Mouse (Mus musculus): ENCODE measurements around the gene 4930432K21Rik. TPM values are rescaled to one million over a fixed set of nuclear protein-coding genes. Genes with fewer than 3 reads are reported as not detected.

The 4930432K21Rik gene
- total RNA-seq, 2 experiments from 2014 or later, result 2.9 to 3.2 TPM

DNA sequence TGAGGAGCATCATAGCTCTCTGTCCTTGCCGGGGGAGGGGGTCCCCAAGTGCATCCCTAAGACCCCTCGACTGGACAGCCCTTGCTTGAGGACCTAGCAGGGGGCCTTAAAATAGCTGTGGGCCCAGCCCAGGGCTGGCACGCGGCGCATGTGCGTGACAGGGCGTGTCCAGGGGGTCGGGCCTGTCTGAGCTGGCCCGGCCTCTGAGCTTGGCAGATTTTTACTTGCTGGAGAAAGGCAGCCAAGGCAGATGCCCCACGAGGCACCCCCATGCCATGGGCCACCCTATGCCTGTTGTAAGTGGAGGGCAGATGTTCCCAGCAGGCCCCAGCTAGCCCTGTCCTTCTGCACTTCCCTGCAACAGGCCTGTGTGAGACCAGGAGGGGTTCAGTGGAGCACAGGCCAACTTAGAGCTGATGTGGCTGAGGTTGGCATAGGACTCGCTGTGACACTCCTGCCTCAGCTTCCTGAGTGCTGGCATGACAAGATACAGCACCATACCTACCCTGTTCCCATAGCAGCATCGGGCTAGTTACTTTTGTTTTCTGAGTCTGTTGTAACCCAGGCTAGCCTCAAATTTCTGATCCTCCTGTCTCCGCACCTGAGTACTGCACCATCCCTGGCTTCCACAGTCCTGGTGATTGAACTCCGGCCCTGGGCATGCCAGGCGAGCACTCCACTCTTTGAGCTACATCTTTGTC, 53.9 kb downstream of the 4930432K21Rik start:
- intact Hi-C loops (cut with DNase I), result no loop called here

DNA sequence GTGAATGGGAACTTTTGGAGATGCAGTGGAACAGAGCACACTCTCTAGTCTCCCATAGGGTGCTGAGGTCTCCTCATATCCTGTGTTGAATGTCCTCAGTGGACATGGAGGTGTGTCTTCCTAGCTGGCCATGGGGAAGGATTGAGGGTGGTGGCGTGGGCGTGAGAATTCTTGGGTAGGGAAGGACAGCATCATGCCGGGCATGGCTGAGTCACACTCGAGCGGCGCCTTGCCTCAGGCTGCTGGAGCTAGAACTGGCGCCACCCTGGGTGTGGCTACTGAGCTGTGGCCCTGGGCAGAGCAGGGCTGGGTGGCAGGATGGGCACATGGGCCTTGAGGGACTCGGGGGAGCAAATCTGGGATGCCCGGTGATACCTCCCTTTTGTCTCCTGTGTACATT, 54.6 kb downstream of the 4930432K21Rik start:
- DNase-seq (ENCODE audit: extremely low spot score in 1 of 2, low spot score in 2 of 2), result peak in 1 of 2 experiments; percentile 66
- intact Hi-C loops (cut with DNase I), result no loop called here

More for the DNA sequence above, 53.9 kb downstream of the 4930432K21Rik start:
- peak in 1 of 2 experiments; percentile 85 for DNase-seq (ENCODE audit: extremely low spot score in 1 of 2, low spot score in 2 of 2)

DNA sequence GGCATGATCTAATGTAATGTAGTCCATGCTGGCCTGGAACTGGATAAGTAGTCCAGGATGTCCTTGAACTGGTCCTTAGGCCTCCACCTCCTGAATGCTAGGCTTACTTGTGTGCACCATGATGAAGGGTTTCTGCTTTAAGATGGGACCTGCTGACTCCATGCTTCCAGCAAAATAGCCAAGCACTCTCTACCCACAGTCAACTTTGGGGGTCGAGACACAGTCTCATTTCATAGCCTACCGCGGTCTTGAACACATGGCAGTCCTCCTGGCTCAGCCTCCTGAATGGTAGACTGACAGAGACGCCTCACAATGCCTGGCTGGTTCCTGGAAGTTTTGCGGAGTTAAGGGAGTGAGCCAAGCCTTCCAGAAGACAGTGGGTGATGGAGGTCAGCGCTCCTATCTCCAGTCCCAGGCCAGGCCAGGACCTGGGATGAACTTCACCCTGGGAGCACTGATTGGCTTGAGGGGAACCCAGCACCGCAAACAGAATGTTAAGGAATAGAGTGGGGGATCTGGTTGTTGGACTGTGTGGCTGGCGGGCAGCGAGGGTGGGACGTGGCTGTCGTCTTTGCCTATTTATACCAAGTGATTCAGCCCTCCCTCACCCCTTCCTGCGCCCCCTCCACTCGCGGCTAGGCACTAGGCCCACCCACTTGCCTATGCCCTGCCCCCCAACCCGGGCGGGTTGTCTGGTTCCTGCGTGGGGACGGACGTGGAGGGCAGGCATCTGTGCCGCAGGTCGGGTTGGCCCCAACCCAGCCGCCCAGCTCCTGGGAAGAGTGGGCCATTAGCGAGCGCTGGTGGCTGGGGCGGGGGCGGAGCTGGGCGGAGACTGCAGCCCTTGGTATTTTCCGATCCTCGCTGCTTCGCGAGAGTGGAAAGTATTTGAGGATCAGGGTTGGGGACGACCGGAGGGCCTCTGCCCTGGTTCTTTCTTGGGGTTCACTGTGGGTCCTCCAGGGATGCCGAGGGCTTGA, 55.4 kb downstream of the 4930432K21Rik start:
- intact Hi-C loops (cut with DNase I), result no loop called here
- DNase-seq (ENCODE audit: extremely low spot score in 1 of 2, low spot score in 2 of 2), result peak in 1 of 2 experiments; percentile 93

DNA sequence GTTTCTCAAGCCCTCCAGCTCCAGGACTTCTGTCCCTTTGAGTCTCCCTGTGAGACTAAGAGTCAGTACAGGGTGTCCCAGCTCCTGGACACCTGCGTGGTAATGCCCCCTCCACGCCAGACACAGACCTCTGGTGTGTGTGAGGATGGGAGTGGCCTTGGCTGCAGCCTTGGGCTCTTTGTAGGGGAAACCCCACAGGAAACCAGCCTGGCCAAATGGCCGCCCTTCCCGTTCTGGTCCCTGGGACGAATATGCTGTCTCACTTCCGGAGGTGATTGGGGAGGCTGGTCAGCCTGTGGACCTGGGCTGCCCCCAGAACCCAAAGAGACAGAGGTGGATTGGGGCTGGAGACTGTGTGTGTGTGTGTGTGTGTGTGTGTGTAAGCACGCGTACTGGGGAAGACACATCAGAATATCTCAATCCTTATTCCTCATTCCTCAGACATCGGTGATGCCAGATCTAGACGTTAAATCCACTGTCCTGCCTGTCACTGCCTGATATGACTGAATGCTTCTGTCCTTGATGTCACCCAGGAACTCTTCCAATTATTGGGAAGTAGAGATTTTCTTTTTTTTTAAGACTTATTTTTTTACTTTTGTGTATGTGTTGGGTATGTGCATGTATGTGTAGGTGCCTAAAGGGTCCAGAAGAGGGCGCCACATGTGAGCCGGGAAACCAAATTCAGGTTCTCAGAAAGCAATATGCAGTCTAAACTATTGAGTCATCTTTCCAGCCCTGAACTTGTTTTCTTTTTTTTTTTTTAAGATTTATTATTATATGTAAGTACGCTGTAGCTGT, 56.3 kb downstream of the 4930432K21Rik start:
- intact Hi-C loops (cut with DNase I), result no loop called here
- peak in 1 of 2 experiments; percentile 85 for DNase-seq (ENCODE audit: extremely low spot score in 1 of 2, low spot score in 2 of 2)

DNA sequence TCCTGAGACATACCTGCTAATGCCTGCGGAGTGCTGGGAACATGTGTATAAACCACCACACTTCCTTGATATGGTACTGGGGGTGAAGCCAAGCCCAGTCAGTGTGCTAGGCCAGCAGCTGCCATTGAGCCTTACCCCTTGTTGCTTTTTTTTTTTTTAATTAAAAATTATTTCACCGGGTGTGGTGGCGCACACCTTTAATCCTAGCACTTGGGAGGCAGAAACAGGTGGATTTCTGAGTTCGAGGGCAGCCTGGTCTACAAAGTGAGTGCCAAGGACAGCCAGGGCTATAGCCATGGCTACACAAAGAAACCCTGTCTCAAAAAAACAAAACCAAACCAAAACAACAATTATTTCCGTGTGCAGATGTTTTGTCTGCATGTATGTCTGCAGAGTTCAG, 57.2 kb downstream of the 4930432K21Rik start:
- DNase-seq (ENCODE audit: extremely low spot score in 1 of 2, low spot score in 2 of 2), result no peak
- intact Hi-C loops (cut with DNase I), result no loop called here

DNA sequence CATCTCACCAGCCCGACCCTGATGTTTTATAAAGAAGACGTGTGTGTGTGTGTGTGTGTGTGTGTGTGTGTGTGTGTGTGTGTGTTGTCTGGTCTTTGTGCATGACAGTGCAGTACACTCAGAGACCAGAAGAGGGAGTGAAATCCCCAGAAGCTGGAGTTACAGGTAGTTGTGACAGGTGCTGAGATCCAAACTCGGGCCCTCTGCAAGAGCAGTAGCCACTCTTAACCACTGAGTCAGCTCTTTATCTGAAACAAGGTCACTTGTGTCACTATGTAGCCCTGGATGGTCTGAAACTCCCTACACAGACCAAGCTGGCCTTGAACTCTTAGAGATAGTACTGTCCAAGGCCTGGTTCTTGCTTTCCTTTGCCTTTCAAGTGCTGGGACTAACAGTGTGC, 58.8 kb downstream of the 4930432K21Rik start:
- DNase-seq (ENCODE audit: extremely low spot score in 1 of 2, low spot score in 2 of 2), result no peak

DNA sequence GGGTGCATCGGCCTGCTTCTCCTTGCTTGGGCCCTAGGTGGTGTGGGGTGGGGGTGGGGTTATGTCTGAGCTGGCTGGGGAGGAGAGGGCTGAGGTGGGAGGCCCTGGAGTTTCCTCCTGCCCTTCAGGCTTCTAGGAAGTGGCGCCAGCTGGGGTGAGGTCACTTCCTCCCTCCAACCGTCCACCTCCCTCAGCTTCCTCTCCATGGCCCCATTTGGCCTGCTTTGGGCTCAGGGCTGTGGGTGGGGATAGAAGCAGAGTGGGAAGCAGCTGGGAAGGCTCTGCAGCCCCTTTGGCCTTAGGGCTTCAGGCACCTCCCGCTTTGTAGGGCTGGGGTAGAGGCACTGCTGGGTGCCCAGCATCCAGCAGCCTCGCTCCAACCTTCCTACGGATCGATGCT, 60.0 kb downstream of the 4930432K21Rik start:
- intact Hi-C loops (cut with DNase I), result loop anchor here (2.0 kb wide), 1 partner anchor 21 kb away; no protein-coding TSS in a partner anchor
- peak in 1 of 2 experiments; percentile 82 for DNase-seq (ENCODE audit: extremely low spot score in 1 of 2, low spot score in 2 of 2)

More for the DNA sequence above, 58.8 kb downstream of the 4930432K21Rik start:
- intact Hi-C loops (cut with DNase I), result no loop called here

DNA sequence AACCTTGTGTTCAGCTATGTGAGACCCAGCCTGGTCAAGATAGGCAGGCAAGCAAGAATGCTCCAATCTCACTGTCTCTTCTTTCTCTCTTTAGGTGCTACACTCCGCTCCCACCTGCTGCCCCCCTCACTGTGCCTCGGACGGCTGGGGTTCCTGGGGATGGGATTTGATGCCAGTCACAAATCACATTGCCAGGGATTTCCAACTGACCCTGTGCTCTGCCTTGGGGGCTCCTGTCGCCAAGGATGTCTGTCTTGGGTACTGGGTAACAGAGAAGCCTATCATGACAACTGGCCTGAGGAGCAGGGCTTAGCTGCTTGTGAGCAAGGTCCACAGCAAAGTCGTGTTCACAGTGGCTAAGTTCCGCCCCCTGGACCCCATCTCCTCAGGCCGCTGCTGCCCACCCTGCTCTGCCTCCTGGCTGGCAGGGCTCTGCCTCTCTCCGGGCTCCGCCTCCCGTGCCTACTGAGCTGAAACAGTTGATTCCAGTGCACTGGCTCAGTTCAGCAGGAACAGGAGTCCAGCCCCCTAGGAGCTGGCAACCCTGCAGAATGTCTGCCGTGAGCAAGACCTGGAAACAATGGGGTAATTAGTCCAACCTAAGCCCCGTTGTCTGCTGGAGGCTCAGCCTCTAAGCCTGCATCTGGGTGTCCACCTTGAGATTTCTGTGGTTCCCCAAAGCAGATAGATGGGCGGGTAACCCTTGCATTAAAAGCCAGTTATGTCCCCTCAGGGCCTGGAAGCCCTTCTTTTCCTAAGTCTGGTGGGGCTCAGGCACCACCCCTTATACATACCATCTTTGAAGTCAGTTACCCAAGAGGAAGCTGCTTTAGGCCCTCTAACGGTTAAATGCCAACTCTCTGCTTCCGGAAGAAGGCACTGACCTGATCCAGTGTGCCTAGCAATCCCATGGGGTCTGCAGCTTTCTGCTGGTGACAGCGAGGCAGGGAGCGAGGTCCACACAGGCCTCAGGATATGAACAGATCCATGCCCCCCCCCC, 60.9 kb downstream of the 4930432K21Rik start:
- no peak for DNase-seq (ENCODE audit: extremely low spot score in 1 of 2, low spot score in 2 of 2)
- intact Hi-C loops (cut with DNase I), result loop anchor here (2.0 kb wide), 1 partner anchor 22 kb away; no protein-coding TSS in a partner anchor

DNA sequence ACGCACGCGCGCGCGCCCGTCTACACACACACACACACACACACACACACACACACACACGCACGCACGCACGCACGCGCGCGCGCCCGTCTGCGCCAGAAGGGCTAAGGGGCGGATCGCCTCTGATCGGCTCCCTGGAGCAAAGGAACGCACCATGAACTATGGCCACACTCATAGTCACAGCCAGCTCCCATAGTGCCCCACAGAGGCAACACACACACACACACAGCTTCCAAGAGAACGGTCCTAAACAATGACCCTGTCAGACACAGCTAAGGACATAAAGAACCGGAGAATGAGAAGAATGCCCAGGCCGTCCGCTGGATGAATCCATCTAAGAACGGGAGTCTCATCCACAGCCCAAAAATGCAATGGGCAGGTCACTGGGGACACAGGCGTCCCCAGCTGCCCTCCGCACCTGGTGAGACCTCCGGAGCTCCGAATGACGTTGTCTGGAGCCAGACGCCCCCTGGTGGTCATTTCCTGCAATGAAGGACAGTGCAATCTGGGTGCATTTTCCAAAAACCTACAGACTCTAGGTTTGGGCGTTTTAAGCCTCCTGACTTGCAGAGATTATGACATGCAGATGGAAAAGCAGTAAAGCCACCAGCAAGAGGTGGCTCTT, 62.5 kb downstream of the 4930432K21Rik start:
- intact Hi-C loops (cut with DNase I), result no loop called here
- peak; percentile 79 to 85 for DNase-seq (ENCODE audit: extremely low spot score in 1 of 2, low spot score in 2 of 2)

DNA sequence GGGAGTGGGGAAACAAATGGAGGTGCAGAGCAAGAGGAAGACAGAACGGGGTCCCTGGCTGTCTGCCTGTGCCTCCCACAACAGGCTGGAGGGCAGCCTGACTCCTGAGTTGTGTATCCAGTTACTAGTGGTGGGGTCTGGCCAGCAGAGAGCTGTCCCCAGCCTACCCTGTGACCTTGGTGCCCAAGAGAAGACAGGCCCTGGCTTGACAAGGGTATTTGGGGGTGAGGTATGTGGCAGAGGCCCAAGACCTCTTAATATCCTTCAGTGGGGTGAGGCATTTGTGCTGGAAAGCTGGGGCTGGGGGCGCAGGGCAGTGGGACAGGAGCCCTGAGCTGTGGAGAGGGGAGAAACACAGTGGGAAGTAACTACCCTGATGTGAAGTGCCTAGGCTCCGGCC, 63.4 kb downstream of the 4930432K21Rik start:
- DNase-seq (ENCODE audit: extremely low spot score in 1 of 2, low spot score in 2 of 2), result no peak
- intact Hi-C loops (cut with DNase I), result no loop called here

DNA sequence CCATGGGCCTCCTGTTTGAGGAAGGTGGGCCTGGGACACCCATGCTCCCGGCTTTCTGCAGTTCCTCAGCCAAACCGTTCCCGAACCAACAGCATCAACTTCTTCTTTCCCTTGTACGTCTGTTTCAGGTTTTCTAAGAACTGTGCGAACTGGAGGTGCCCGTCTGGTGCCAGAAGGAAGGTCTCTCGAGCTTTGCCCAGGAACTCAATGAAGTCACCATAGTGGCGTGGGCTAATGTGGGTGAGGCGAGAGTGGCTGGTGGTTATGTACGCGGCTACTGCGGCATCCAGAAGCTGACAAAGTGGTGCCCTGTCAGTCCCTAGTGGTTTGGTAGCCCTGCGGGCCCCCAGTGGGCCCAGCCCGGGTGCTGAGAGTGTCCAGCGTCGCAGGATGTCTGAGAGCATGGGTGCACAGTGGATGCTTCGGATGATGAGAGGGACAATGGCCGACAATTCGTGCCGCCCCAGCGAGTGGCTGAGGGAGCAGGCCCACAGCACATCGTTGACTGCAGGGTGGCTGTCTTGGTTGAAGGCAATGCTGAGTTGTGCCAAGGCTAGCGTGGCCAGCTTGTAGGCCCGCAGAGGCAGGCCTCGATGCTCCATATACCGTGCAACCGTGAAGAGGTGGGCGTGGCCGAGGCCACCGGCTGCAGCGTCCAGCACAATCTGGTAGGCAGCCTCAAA, 64.2 kb downstream of the 4930432K21Rik start:
- intact Hi-C loops (cut with DNase I), result no loop called here
- no peak for DNase-seq (ENCODE audit: extremely low spot score in 1 of 2, low spot score in 2 of 2)

DNA sequence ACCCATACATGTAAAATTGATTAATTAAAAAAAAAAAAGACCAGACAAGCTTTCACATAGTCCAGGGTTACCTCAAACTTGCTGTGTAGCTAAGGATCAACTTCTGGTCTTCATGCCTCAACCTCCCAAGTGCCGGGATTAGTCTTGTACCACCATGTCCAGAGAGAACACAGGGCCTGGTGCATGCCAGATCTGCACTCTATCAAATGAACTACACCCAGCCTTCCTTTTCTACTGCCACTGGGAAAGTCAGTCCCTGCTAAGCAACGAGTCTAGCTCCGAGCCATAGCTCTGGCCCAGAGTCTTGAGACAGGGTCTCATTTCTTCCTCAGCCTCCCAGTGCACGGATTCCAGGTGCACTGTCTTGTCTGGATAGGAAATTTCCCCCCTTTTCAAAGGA, 65.5 kb downstream of the 4930432K21Rik start:
- intact Hi-C loops (cut with DNase I), result no loop called here
- no peak for DNase-seq (ENCODE audit: extremely low spot score in 1 of 2, low spot score in 2 of 2)

DNA sequence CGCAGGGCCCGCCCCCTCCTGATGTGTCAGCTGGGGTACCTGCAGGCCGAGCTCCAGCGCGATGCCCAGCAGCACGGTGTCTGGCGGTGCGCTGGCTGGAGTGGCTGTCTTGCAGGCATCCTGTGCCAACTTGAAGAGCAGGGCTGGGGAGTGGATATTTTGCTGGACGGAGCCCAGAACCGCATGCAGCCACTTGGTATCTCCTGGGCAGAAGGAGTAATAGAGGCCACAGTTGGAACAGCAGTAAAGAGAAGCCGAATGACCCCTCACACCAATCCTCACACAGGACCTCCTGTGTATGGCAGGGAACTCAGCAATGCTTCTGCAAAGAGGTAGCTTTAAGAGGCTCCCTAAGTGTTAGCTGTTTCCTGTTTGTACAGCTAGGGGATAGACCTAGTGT, 69.4 kb downstream of the 4930432K21Rik start:
- intact Hi-C loops (cut with DNase I), result no loop called here
- DNase-seq (ENCODE audit: extremely low spot score in 1 of 2, low spot score in 2 of 2), result no peak

DNA sequence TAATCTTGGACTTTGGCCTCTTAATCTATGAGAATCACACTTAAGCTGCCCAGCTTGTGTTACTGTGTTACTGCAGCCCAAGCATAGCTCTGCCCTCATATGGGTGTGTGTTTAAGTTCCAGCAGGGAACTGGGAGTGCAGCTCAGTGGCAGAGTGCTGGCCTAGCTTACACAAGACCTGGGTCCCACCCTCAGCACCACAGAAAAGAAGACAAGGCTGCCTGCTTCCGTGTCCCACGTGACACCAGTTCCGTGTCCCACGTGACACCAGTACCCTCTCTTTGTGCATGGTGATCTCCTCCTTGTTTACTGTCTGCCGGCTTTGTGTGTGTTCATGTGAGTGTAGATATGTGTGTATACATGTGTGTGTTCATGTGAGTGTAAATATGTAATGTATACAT, 70.3 kb downstream of the 4930432K21Rik start:
- no peak for DNase-seq (ENCODE audit: extremely low spot score in 1 of 2, low spot score in 2 of 2)
- intact Hi-C loops (cut with DNase I), result no loop called here

DNA sequence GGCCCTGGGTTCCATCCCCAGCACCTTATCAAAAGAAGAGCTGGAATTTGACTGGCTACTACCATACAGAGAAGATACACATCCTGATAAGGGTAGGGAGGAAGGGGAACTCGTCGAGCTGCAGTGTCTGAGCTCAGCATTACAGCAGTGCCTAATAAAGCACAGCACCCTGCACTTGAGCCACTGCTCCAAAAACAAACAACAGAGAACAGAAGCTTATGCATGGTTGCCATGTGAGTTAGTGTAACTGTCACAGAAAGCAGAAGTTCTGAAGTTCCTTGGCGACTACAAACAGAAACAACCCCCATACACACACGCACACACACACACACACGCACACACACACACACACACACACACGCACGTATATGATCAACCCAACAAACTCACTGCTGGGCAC, 72.3 kb downstream of the 4930432K21Rik start:
- no peak for DNase-seq (ENCODE audit: extremely low spot score in 1 of 2, low spot score in 2 of 2)

More for the DNA sequence above, 72.3 kb downstream of the 4930432K21Rik start:
- intact Hi-C loops (cut with DNase I), result no loop called here
